Mouse (Mus musculus): ENCODE measurements at regions not wholly inside any gene's neighbourhood (a gene's known extent, or its start where the extent isn't known, plus 50 kb on each side); places are given as distances from the start of the nearest gene placed in this dataset.

DNA sequence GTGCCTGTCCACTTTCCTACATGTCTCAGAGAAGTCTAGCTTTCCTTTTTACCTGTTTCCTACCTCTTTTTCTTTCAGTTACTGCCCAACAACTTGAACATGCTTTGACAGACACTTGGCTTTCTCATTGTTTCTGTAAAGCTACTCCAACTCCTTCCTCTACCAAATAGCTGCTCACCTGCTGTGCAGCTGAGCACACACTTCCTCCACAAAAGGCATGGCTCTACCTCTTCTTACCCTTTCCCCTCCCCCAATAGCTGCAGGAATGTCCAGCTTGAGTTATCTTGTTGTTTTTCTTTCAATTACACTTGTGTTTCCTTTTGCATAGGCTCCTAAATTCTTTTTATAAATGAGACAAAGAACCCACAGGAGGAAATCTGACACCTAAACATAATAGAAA lies 50.7 kb upstream of the Isx start:
- H3K4me1 ChIP-seq: 0 out of 2 replicates have a peak, but pooled peaks cover 3% of the 10 kb centered on the region
- H3K9me3 ChIP-seq: no peaks in the 10 kb centered on the region
- H3K27ac ChIP-seq: no peak overlapping the region
- H3K4me3 ChIP-seq: no peak overlapping the region
- H3K27me3 ChIP-seq (ENCODE audit: insufficient read depth, poor library complexity, severe bottlenecking): no peaks in the 10 kb centered on the region
- no peaks in the 10 kb centered on the region for H3K36me3 ChIP-seq
- DNase-seq (ENCODE audit: low spot score): no peak

Data from heart, embryonic 10.5 days (tissue).